Mouse (Mus musculus): Measurements from ENCODE around the gene Cd180. TPM values are rescaled to one million over a fixed set of nuclear protein-coding genes. Genes with fewer than 3 reads are reported as not detected.
"Not testable (repeated sequence)": the region's sequence is repeated elsewhere in the genome, so short reads cannot be mapped to it uniquely, and the experiment has no call there.

Gene Cd180
- polyA plus RNA-seq, 1 experiment from 2014 or later = 0.44 TPM

DNA sequence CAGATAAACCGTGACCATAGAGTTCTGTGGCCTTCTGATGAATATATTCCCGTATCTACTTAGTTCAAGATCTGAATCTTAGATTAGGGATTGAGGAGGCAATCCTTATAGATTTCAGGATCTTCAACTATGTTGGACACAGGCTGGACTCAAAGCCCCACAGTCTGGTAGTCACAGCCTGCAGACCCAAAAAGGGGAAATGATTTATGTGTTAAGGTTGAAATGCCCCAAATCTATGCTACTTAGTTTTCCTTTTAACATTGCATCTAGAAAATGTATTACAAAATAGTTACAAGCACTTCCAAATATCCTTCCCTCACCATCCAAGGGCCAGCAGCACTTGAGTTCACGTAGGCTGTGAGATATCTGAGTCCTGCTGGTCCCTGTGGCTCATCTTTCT, 7.4 kb downstream of the Cd180 start:
- 88% methylated on average over 3 of the region's 3 CpGs for WGBS
- H3K9me3 ChIP-seq (replicated peaks) = no peaks in the 10 kb centered on the region
- H3K9ac ChIP-seq = no peak overlapping the region
- H3K27me3 ChIP-seq = no peaks in the 10 kb centered on the region; the same call in 1 of the 2 replicates
- no peak overlapping the region for H3K27ac ChIP-seq (replicated peaks)
- H3K4me1 ChIP-seq = peaks cover 11% of the 10 kb centered on the region
- no peak overlapping the region for H3K4me3 ChIP-seq (replicated peaks)
- no peaks in the 10 kb centered on the region for H3K36me3 ChIP-seq
- ATAC-seq (ENCODE audit: insufficient number of reproducible peaks, low FRiP score, low TSS enrichment, low read depth) = no peak
- no peak overlapping the region for H3K4me2 ChIP-seq (replicated peaks)

- Histone ChIP-seq H3K36me3 (no peaks in the 10 kb centered on the region), H3K4me2 (replicated peaks) (no peak overlapping the region), H3K9me3 (replicated peaks) (no peaks in the 10 kb centered on the region), H3K9ac (no peak overlapping the region), H3K4me1 (no peaks in the 10 kb centered on the region), H3K4me3 (replicated peaks) (no peak overlapping the region), H3K27ac (replicated peaks) (no peak overlapping the region), H3K27me3 (no peaks in the 10 kb centered on the region)
- ATAC-seq (ENCODE audit: insufficient number of reproducible peaks, low FRiP score, low TSS enrichment, low read depth) = no peak
- whole genome bisulfite sequencing = 47% methylated on average over 1 of the region's 1 CpGs
Measured at GRCm38 (mm10) chr13:102716973-102717372, 23.6 kb downstream of the Cd180 start.

DNA sequence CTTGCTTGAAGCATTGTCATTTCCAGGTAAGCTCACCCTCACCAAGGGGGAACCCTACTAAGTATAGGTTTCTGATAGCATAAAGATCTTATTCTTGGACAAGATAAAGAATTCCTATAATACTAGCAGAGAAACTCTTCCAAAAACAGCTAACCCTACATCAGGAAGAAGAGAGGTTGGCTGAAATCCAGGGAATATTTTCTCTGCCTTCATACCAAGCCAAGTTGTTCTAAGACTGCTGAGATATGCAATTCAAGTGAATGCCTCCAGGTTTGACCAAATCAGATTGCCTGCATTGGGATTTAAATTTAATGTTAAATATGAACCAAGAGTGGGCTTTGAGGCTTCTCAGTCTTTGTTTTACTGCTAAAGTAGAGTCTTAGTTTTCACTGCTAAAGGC, 32.1 kb downstream of the Cd180 start:
- no peak for ATAC-seq (ENCODE audit: insufficient number of reproducible peaks, low FRiP score, low TSS enrichment, low read depth)
- Histone ChIP-seq H3K9ac (no peak overlapping the region), H3K36me3 (no peaks in the 10 kb centered on the region), H3K4me1 (no peaks in the 10 kb centered on the region), H3K9me3 (replicated peaks) (no peaks in the 10 kb centered on the region), H3K4me3 (replicated peaks) (no peak overlapping the region), H3K27ac (replicated peaks) (no peak overlapping the region), H3K27me3 (no peaks in the 10 kb centered on the region), H3K4me2 (replicated peaks) (no peak overlapping the region)

GRCm38 (mm10) chr13:102725906-102726305, 32.5 kb downstream of the Cd180 start:
- Histone ChIP-seq H3K27ac (replicated peaks) (no peak overlapping the region), H3K4me2 (replicated peaks) (no peak overlapping the region), H3K27me3 (no peaks in the 10 kb centered on the region), H3K4me1 (no peaks in the 10 kb centered on the region), H3K4me3 (replicated peaks) (no peak overlapping the region), H3K36me3 (no peaks in the 10 kb centered on the region), H3K9me3 (replicated peaks) (no peaks in the 10 kb centered on the region), H3K9ac (no peak overlapping the region)
- 68% methylated on average over 2 of the region's 2 CpGs for WGBS
- no peak for ATAC-seq (ENCODE audit: insufficient number of reproducible peaks, low FRiP score, low TSS enrichment, low read depth)

GRCm38 (mm10) chr13:102726876-102727275, 33.5 kb downstream of the Cd180 start:
- no peak for ATAC-seq (ENCODE audit: insufficient number of reproducible peaks, low FRiP score, low TSS enrichment, low read depth)
- 65% methylated on average over 1 of the region's 1 CpGs for WGBS
- Histone ChIP-seq H3K9ac (no peak overlapping the region), H3K27ac (replicated peaks) (no peak overlapping the region), H3K9me3 (replicated peaks) (no peaks in the 10 kb centered on the region), H3K4me2 (replicated peaks) (no peak overlapping the region), H3K4me3 (replicated peaks) (no peak overlapping the region), H3K27me3 (no peaks in the 10 kb centered on the region), H3K4me1 (no peaks in the 10 kb centered on the region), H3K36me3 (no peaks in the 10 kb centered on the region)

GRCm38 (mm10) chr13:102728035-102728434, 34.7 kb downstream of the Cd180 start:
- WGBS = 69% methylated on average over 3 of the region's 3 CpGs
- Histone ChIP-seq H3K4me2 (replicated peaks) (no peak overlapping the region), H3K4me1 (no peaks in the 10 kb centered on the region), H3K36me3 (no peaks in the 10 kb centered on the region), H3K9me3 (replicated peaks) (no peaks in the 10 kb centered on the region), H3K27me3 (no peaks in the 10 kb centered on the region), H3K9ac (no peak overlapping the region), H3K27ac (replicated peaks) (no peak overlapping the region), H3K4me3 (replicated peaks) (no peak overlapping the region)
- no peak for ATAC-seq (ENCODE audit: insufficient number of reproducible peaks, low FRiP score, low TSS enrichment, low read depth)

GRCm38 (mm10) chr13:102728951-102729350, 35.6 kb downstream of the Cd180 start:
- not testable (repeated sequence) for H3K9ac ChIP-seq; H3K4me1 ChIP-seq; H3K27ac ChIP-seq (replicated peaks); H3K27me3 ChIP-seq; ATAC-seq (ENCODE audit: insufficient number of reproducible peaks, low FRiP score, low TSS enrichment, low read depth); H3K4me3 ChIP-seq (replicated peaks); H3K4me2 ChIP-seq (replicated peaks); H3K9me3 ChIP-seq (replicated peaks); H3K36me3 ChIP-seq
- 55% methylated on average over 7 of the region's 7 CpGs for WGBS

GRCm38 (mm10) chr13:102733063-102733462, 39.7 kb downstream of the Cd180 start:
- WGBS = 72% methylated on average over 2 of the region's 2 CpGs
- H3K27me3 ChIP-seq = no peaks in the 10 kb centered on the region
- no peak for ATAC-seq (ENCODE audit: insufficient number of reproducible peaks, low FRiP score, low TSS enrichment, low read depth)
- no peak overlapping the region for H3K4me2 ChIP-seq (replicated peaks)
- H3K27ac ChIP-seq (replicated peaks) = no peak overlapping the region
- H3K4me1 ChIP-seq = no peaks in the 10 kb centered on the region
- no peak overlapping the region for H3K9ac ChIP-seq
- H3K4me3 ChIP-seq (replicated peaks) = no peak overlapping the region
- no peaks in the 10 kb centered on the region for H3K9me3 ChIP-seq (replicated peaks)
- peaks cover 39% of the 10 kb centered on the region for H3K36me3 ChIP-seq

DNA sequence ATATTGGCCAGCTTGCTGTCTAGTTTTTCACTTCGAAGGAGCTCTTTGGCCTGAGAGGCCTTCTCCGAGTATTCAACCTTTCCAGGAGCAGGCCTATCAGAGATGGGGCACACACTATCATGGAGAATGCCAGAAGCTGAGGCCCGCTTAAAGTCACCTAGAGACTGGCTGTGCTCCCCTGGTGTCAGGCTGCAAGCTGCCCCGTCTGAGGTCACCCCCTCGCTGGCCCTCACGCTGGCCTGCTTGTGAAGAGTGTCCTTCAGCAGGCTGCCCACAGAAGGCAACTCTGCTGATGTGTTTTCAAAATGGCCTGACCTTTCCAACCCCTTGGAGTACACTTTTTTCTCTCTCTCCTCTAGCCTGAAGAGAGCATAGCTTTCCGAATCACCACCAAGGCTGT, 44.5 kb downstream of the Cd180 start:
- H3K27ac ChIP-seq (replicated peaks) = no peak overlapping the region
- 94% methylated on average over 7 of the region's 7 CpGs for WGBS
- H3K4me3 ChIP-seq (replicated peaks) = no peak overlapping the region
- peaks cover 70% of the 10 kb centered on the region for H3K36me3 ChIP-seq
- H3K4me2 ChIP-seq (replicated peaks) = no peak overlapping the region
- no peaks in the 10 kb centered on the region for H3K4me1 ChIP-seq
- ATAC-seq (ENCODE audit: insufficient number of reproducible peaks, low FRiP score, low TSS enrichment, low read depth) = no peak
- H3K27me3 ChIP-seq = no peaks in the 10 kb centered on the region
- no peak overlapping the region for H3K9ac ChIP-seq
- H3K9me3 ChIP-seq (replicated peaks) = no peaks in the 10 kb centered on the region

GRCm38 (mm10) chr13:102739720-102740535, 46.6 kb downstream of the Cd180 start:
- H3K27ac ChIP-seq (replicated peaks) = no peak overlapping the region
- H3K9me3 ChIP-seq (replicated peaks) = no peaks in the 10 kb centered on the region
- no peaks in the 10 kb centered on the region for H3K27me3 ChIP-seq
- ATAC-seq (ENCODE audit: insufficient number of reproducible peaks, low FRiP score, low TSS enrichment, low read depth) = no peak
- H3K36me3 ChIP-seq = peaks cover 59% of the 10 kb centered on the region
- H3K4me2 ChIP-seq (replicated peaks) = no peak overlapping the region
- no peak overlapping the region for H3K9ac ChIP-seq
- WGBS = 87% methylated on average over 13 of the region's 13 CpGs
- no peak overlapping the region for H3K4me3 ChIP-seq (replicated peaks)
- H3K4me1 ChIP-seq = no peaks in the 10 kb centered on the region

- H3K4me3 ChIP-seq (replicated peaks) = no peak overlapping the region
- no peak overlapping the region for H3K9ac ChIP-seq
- 69% methylated on average over 9 of the region's 9 CpGs for WGBS
- no peaks in the 10 kb centered on the region for H3K9me3 ChIP-seq (replicated peaks)
- no peak overlapping the region for H3K27ac ChIP-seq (replicated peaks)
- no peaks in the 10 kb centered on the region for H3K27me3 ChIP-seq
- no peak overlapping the region for H3K4me2 ChIP-seq (replicated peaks)
- no peak for ATAC-seq (ENCODE audit: insufficient number of reproducible peaks, low FRiP score, low TSS enrichment, low read depth)
- no peaks in the 10 kb centered on the region for H3K4me1 ChIP-seq
- peaks cover 18% of the 10 kb centered on the region for H3K36me3 ChIP-seq
Measured at GRCm38 (mm10) chr13:102744481-102745269, 51.3 kb downstream of the Cd180 start.

Measured in embryonic facial prominence, embryonic 15.5 days (tissue).